14 mouse cellular contexts compared by ENCODE assay signal in the genomic region with DNA sequence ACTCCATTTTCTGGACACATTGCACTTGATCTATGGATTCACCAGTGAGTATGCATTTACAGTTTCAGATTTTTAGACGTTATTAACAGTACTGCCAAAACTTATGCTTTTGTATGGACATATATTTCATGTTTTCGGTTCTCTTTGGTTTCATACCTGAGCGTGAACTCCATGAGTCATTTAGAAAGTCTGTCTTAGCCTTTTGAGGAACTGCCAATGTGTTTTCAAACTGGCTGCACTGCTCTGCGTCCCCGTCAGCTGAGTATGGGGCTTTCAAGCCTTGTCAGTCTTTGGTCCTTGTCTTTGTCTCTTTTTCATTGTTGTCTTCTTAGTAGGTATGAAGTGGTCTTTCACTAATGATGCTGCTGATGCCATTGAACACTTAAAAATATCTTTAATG.
"Had no signal": no experiment of that assay in that cellular context is flagged by ENCODE, and none has a peak within 500 bp of the region (broad histone marks: within the 10 kb centered on the region; RNA-seq: fewer than 3 reads in every experiment).

No protein-coding gene starts in this region.

- H3K27ac ChIP-seq: kidney, postnatal 0 days; limb, embryonic 12.5 days; liver, embryonic 13.5 days; lung, embryonic 15.5 days; macrophage; midbrain, embryonic 13.5 days had no signal

- H3K9me3 ChIP-seq: limb, embryonic 12.5 days; liver, embryonic 13.5 days; lung, embryonic 15.5 days; midbrain, embryonic 13.5 days had no signal

- H3K9ac ChIP-seq: limb, embryonic 12.5 days; liver, embryonic 13.5 days; liver, postnatal 0 days; lung, embryonic 15.5 days; midbrain, embryonic 13.5 days had no signal

- H3K4me3 ChIP-seq: limb, embryonic 12.5 days; liver, embryonic 13.5 days; lung, embryonic 15.5 days; midbrain, embryonic 13.5 days had no signal

- H3K4me1 ChIP-seq: limb, embryonic 12.5 days; liver, embryonic 13.5 days; lung, embryonic 15.5 days; midbrain, embryonic 13.5 days had no signal

- ATAC-seq: liver, postnatal 0 days; midbrain, embryonic 13.5 days had no signal

- H3K27me3 ChIP-seq: limb, embryonic 12.5 days; liver, embryonic 13.5 days; lung, embryonic 15.5 days; midbrain, embryonic 13.5 days had no signal

- H3K36me3 ChIP-seq: limb, embryonic 12.5 days; liver, embryonic 13.5 days; lung, embryonic 15.5 days; midbrain, embryonic 13.5 days had no signal

- H3K4me2 ChIP-seq: limb, embryonic 12.5 days; liver, embryonic 13.5 days; lung, embryonic 15.5 days; midbrain, embryonic 13.5 days had no signal

- DNase-seq: kidney, adult 9 months; kidney, postnatal 36 days; layer of hippocampus, adult 9-11 months; layer of hippocampus, postnatal 36 days; liver; liver, embryonic 13.5 days; liver, postnatal 0 days; lung, postnatal 14 days; thymus, postnatal 4 days had no signal
